Mouse (Mus musculus): ENCODE measurements around the gene Kcnmb2.

DNA sequence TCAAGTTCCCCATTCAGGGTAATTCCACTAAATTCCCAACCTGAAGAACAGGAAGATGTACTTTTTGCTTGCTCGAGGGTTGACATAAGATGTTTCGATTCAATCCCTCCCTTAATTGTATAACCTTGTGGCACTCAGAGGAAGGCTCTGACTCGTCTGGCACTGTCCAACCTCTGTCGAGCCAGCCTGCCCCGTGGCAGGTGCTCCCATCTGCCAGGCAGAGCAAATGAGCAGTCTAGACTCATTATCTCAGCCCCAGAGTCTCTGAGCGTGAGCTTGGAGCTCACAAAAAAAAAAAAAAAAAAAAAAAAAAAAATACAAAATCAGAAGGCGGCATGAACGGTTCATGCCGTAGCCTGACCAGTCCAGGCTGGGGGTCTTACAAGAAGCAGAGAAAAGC lies 130.1 kb downstream of the Kcnmb2 start:
- TF ChIP-seq POLR2A (IDR thresholded peaks at IDR 0.05; ENCODE audit: borderline replicate concordance, control insufficient read depth, low read depth, low read length) (no peak), CTCF (IDR thresholded peaks at IDR 0.05; ENCODE audit: control insufficient read depth, insufficient read depth, low read length) (no peak)
